Mouse (Mus musculus): ENCODE measurements around the gene Lrrc4. TPM values are rescaled to one million over a fixed set of nuclear protein-coding genes. Genes with fewer than 3 reads are reported as not detected.

Gene Lrrc4
- total and polyA plus RNA-seq, 3 experiments: 0.11 TPM; not detected in 2

DNA sequence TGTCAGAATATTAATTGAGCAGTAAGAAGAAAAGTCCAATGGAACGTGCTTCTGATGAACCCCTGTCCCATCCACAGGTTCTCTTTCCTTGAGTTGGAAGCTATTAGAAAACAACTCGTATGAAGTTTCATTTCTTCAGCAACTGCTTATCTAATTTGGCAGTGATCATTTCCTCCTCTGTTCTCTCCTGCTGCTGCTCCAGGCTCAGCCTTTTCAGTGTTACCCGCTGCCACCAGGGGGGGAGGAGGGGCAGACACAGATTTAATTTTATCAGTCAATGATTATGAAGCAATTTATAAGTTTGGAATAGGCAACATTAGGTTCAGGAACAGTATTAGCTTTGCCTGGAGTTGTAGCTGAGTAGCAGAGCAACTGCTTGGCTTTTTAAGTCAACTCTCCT lies 64.9 kb downstream of the Lrrc4 start:
- ATAC-seq (ENCODE audit: extremely low read depth, insufficient number of reproducible peaks, low FRiP score, poor library complexity, severe bottlenecking) (no peak), DNase-seq (ENCODE audit: low spot score) (no peak)
- TF ChIP-seq GATA2 (IDR thresholded peaks at IDR 0.05; ENCODE audit: borderline replicate concordance, low read depth, low read length): no peak
- no peak for TF ChIP-seq POLR2AphosphoS5 (IDR thresholded peaks at IDR 0.05; ENCODE audit: insufficient replicate concordance, low read depth, low read length)
- TF ChIP-seq GATA1 (IDR thresholded peaks at IDR 0.05; ENCODE audit: borderline replicate concordance, low read length): no peak
- TF ChIP-seq TAL1 (conservative IDR thresholded peaks at IDR 0.05; ENCODE audit: low read depth, low read length): no peak
- TF ChIP-seq CTCF (IDR thresholded peaks at IDR 0.05; ENCODE audit: low read depth, low read length): no peak
- Histone ChIP-seq H3K27me3 (ENCODE audit: insufficient read depth, low read length) (no peaks in the 10 kb centered on the region), H3K9me3 (replicated peaks) (no peaks in the 10 kb centered on the region), H3K4me1 (ENCODE audit: insufficient read depth, low read depth, low read length) (no peaks in the 10 kb centered on the region), H3K36me3 (replicated peaks) (peaks cover 84% of the 10 kb centered on the region), H3K4me3 (ENCODE audit: low read depth, low read length) (no peak overlapping the region)

DNA sequence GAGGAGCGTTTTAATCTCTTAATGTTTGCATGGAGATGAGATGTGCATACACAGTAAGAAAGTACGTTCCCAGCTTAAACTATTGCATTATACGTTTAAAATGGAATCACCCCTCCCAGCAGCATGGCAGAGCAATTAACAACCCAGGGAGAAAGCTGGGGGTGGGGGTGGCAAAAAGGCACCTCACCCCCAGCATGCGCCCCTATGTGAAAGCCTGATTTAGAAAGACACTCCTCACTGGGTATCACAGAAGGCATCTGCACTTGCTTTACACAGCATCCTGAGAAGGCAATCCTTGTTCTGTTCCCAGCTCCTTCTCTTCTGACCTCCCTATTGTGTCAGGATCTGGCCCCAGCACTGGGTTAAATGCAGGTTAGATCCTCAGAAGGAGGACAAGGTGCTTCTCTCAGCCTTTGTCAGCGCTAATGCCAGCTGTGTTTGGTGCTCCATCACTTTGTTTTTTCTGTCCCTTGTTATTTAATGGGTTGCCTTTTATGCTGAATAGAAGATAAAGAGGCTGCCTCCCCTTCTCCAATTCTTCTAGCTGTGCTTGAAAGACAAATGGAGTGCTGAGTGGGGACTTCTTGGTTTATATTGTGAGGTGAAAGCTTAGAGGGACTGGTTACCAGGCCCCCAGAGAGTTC lies 69.3 kb downstream of the Lrrc4 start:
- ATAC-seq (ENCODE audit: extremely low read depth, insufficient number of reproducible peaks, low FRiP score, poor library complexity, severe bottlenecking) (no peak), DNase-seq (ENCODE audit: low spot score) (no peak)
- Histone ChIP-seq H3K4me3 (ENCODE audit: low read depth, low read length) (no peak overlapping the region), H3K9me3 (replicated peaks) (no peaks in the 10 kb centered on the region), H3K36me3 (replicated peaks) (peaks cover 76% of the 10 kb centered on the region), H3K4me1 (ENCODE audit: insufficient read depth, low read depth, low read length) (no peaks in the 10 kb centered on the region), H3K27me3 (ENCODE audit: insufficient read depth, low read length) (no peaks in the 10 kb centered on the region)
- no peak for TF ChIP-seq GATA1 (IDR thresholded peaks at IDR 0.05; ENCODE audit: borderline replicate concordance, low read length)
- no peak for TF ChIP-seq TAL1 (conservative IDR thresholded peaks at IDR 0.05; ENCODE audit: low read depth, low read length)
- TF ChIP-seq GATA2 (IDR thresholded peaks at IDR 0.05; ENCODE audit: borderline replicate concordance, low read depth, low read length): no peak
- no peak for TF ChIP-seq CTCF (IDR thresholded peaks at IDR 0.05; ENCODE audit: low read depth, low read length)
- TF ChIP-seq POLR2AphosphoS5 (IDR thresholded peaks at IDR 0.05; ENCODE audit: insufficient replicate concordance, low read depth, low read length): no peak

DNA sequence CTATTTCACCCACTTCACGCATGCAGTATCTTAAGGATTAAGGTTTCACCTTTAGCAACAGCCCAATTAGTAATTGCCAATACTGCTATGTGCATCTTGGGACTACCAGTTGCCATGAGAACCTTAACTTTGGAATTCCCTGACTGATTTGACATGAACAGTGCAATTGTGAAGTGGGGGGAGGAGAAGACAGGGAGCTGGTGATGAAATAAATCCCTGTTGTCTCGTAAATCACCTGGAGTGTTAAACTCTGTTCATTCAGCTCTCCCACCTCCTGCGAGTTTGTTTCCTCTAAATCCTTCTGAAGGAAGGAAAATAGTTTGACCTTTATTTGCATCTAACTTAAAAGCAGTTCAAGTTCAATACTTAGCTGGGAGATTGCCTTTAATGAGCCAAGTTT lies 69.8 kb downstream of the Lrrc4 start:
- H3K27me3 ChIP-seq (ENCODE audit: insufficient read depth, low read length): no peaks in the 10 kb centered on the region
- TF ChIP-seq GATA2 (IDR thresholded peaks at IDR 0.05; ENCODE audit: borderline replicate concordance, low read depth, low read length): no peak
- no peaks in the 10 kb centered on the region for H3K4me1 ChIP-seq (ENCODE audit: insufficient read depth, low read depth, low read length)
- DNase-seq (ENCODE audit: low spot score) (no peak), ATAC-seq (ENCODE audit: extremely low read depth, insufficient number of reproducible peaks, low FRiP score, poor library complexity, severe bottlenecking) (no peak)
- H3K9me3 ChIP-seq (replicated peaks): no peaks in the 10 kb centered on the region
- no peak overlapping the region for H3K4me3 ChIP-seq (ENCODE audit: low read depth, low read length)
- H3K36me3 ChIP-seq (replicated peaks): peaks cover 76% of the 10 kb centered on the region

DNA sequence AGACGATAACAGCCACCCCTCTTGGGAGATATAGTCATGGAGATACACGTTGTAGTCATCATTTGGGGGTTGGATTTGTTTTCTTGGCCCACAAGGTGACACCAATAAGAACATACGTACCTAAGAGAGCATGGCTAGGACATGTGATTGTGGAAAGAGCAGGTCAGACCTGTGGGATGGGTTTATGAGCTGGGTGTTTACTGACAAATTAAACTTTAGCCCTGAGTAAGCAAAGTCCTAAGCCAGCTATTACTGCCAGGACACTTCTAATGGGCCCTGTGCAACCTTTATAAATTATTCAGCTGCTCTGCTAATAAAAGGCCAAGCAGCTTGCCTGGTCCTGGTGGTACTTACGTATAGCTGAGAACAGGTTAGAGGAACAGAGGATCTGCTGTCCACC lies 73.3 kb downstream of the Lrrc4 start:
- no peak for ATAC-seq (ENCODE audit: extremely low read depth, insufficient number of reproducible peaks, low FRiP score, poor library complexity, severe bottlenecking)
- Histone ChIP-seq H3K4me1 (ENCODE audit: insufficient read depth, low read depth, low read length) (peaks cover 12% of the 10 kb centered on the region), H3K27me3 (ENCODE audit: insufficient read depth, low read length) (no peaks in the 10 kb centered on the region), H3K4me3 (ENCODE audit: low read depth, low read length) (no peak overlapping the region), H3K9me3 (replicated peaks) (no peaks in the 10 kb centered on the region), H3K36me3 (replicated peaks) (peaks cover 80% of the 10 kb centered on the region)
- TF ChIP-seq GATA2 (IDR thresholded peaks at IDR 0.05; ENCODE audit: borderline replicate concordance, low read depth, low read length): no peak
- TF ChIP-seq CTCF (IDR thresholded peaks at IDR 0.05; ENCODE audit: low read depth, low read length): no peak
- no peak for TF ChIP-seq TAL1 (conservative IDR thresholded peaks at IDR 0.05; ENCODE audit: low read depth, low read length)
- no peak for TF ChIP-seq GATA1 (IDR thresholded peaks at IDR 0.05; ENCODE audit: borderline replicate concordance, low read length)
- TF ChIP-seq POLR2AphosphoS5 (IDR thresholded peaks at IDR 0.05; ENCODE audit: insufficient replicate concordance, low read depth, low read length): no peak
- DNase-seq (ENCODE audit: low spot score): no peak

DNA sequence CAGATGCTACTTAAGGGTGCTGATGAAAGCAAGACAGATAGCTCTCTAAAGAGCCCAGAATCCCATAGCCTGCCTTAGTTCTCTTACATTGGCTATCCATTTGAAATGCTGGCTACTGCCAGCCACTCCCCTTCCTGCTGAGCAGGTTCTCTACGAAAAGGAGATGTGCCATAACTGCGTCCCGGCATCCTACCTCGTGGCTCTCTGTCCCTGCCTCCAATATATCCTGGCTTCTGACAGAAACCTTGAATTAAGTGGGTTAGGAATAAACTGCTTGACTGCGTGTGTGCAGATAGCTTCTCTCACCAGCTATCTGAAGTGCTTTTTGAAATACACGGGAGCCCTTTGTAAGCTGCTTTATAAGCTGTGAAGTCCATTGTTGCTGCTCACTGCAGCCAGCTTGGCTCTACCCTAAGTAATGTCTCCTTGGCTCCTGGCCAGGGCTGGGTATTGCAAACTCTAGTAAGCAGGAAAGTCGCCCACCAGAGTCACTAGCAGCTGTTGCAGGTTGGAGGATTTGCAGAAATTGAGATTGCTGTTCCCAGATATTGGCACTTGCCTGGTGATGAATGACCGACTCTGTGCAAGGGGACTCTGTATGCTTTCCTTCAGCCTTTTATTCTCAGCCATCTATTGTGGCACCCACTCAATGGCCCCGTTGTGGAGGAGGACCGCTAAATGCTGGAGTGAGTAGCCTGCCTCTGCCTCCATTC lies 75.1 kb downstream of the Lrrc4 start:
- TF ChIP-seq GATA2 (IDR thresholded peaks at IDR 0.05; ENCODE audit: borderline replicate concordance, low read depth, low read length) (no peak), CTCF (IDR thresholded peaks at IDR 0.05; ENCODE audit: low read depth, low read length) (no peak)
- H3K4me3 ChIP-seq (ENCODE audit: low read depth, low read length): no peak overlapping the region
- ATAC-seq (ENCODE audit: extremely low read depth, insufficient number of reproducible peaks, low FRiP score, poor library complexity, severe bottlenecking): no peak
- peaks cover 83% of the 10 kb centered on the region for H3K36me3 ChIP-seq (replicated peaks)
- H3K9me3 ChIP-seq (replicated peaks): no peaks in the 10 kb centered on the region
- no peak for DNase-seq (ENCODE audit: low spot score)
- peaks cover 18% of the 10 kb centered on the region for H3K4me1 ChIP-seq (ENCODE audit: insufficient read depth, low read depth, low read length)
- no peaks in the 10 kb centered on the region for H3K27me3 ChIP-seq (ENCODE audit: insufficient read depth, low read length)

DNA sequence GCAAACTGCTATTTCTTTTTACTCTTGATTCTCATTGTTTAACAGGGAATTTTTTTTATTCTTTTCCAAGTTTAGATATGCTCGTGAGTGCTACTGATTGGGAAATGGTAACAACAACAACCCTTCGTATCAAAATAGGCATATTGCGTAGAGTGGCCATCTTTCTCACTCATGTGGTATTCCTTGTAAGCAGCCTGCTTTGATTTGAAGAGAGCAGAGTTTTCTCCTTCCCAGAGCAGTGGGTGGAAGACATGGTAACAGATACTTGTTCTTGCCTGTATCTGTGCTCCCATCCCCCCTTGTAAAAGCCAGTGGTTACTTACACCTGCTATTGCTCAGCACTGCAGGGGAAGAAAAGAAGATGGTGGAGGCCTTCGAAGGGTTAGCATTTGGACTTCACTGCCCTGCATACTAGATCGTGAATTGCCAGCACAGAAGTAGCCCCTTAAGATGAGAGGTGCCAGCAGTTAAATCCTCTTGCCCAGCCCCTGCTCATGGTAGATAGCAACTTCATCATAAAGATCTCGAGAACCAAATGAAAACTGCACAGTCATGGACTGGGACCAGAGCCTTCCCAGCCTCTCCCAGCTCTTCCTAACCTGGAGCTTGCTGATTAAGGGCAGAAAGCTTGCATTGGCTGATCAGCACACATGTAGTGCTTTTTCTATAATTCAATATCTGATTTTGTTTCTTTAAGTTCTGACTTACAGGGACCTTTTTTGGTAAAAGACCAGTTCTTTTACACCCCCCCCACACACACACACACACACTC lies 77.2 kb downstream of the Lrrc4 start:
- Histone ChIP-seq H3K4me1 (ENCODE audit: insufficient read depth, low read depth, low read length) (peaks cover 18% of the 10 kb centered on the region), H3K36me3 (replicated peaks) (peaks cover 84% of the 10 kb centered on the region), H3K4me3 (ENCODE audit: low read depth, low read length) (no peak overlapping the region), H3K9me3 (replicated peaks) (no peaks in the 10 kb centered on the region), H3K27me3 (ENCODE audit: insufficient read depth, low read length) (no peaks in the 10 kb centered on the region)
- DNase-seq (ENCODE audit: low spot score) (no peak), ATAC-seq (ENCODE audit: extremely low read depth, insufficient number of reproducible peaks, low FRiP score, poor library complexity, severe bottlenecking) (peak; percentile 70)
- TF ChIP-seq GATA1 (IDR thresholded peaks at IDR 0.05; ENCODE audit: borderline replicate concordance, low read length) (no peak), GATA2 (IDR thresholded peaks at IDR 0.05; ENCODE audit: borderline replicate concordance, low read depth, low read length) (no peak), CTCF (IDR thresholded peaks at IDR 0.05; ENCODE audit: low read depth, low read length) (no peak), POLR2AphosphoS5 (IDR thresholded peaks at IDR 0.05; ENCODE audit: insufficient replicate concordance, low read depth, low read length) (no peak), TAL1 (conservative IDR thresholded peaks at IDR 0.05; ENCODE audit: low read depth, low read length) (no peak)
